Mouse (Mus musculus) C2C12 (cell line): ENCODE measurements around the gene Prr12.

Source experiments
- CTCF ChIP-seq: IDR thresholded peaks from one replicate; pipeline ENCODE4 v1.5.1; 2011; ENCODE audit not compliant: control insufficient read depth, insufficient read depth, insufficient read length
- MAX ChIP-seq: IDR thresholded peaks from one replicate; pipeline ENCODE4 v1.6.1; 2011; ENCODE audit warnings: mild to moderate bottlenecking, control low read depth
- MYOG ChIP-seq: IDR thresholded peaks from one replicate; pipeline ENCODE4 v1.6.1; 2011; ENCODE audit not compliant: control insufficient read depth, insufficient read length; ENCODE audit errors: extremely low read depth
- USF1 ChIP-seq: IDR thresholded peaks from one replicate; pipeline ENCODE4 v1.6.1; 2011; ENCODE audit warnings: low read depth, mild to moderate bottlenecking, control low read depth, moderate library complexity

- TF ChIP-seq CTCF (no peak), USF1 (no peak), MAX (no peak), MYOG (no peak)
Observed at GRCm38 (mm10) chr7:45046853-45047350, 5.8 kb downstream of the Prr12 start.
